Mouse (Mus musculus) urinary bladder, postnatal 25 days (tissue): ENCODE data around the gene Gne.

Experiments
- DNase-seq: peaks from one replicate; pipeline ENCODE4 v3.0.0; 2022; ENCODE audit warnings: low spot score

Gene Gne

GRCm38 (mm10) chr4:44024241-44024640 is 59.7 kb downstream of the Gne start:
- no peak for DNase-seq

GRCm38 (mm10) chr4:44023681-44024080 is 60.3 kb downstream of the Gne start:
- no peak for DNase-seq

- no peak for DNase-seq
Measured at GRCm38 (mm10) chr4:44022766-44023165, 61.2 kb downstream of the Gne start.

- no peak for DNase-seq
Measured at GRCm38 (mm10) chr4:44022323-44022722, 61.7 kb downstream of the Gne start.

- DNase-seq, result no peak
Measured at GRCm38 (mm10) chr4:44016791-44017190, 67.2 kb downstream of the Gne start.

GRCm38 (mm10) chr4:44016071-44016470 is 67.9 kb downstream of the Gne start:
- DNase-seq, result no peak

GRCm38 (mm10) chr4:44013391-44014070 is 70.4 kb downstream of the Gne start:
- DNase-seq, result no peak

- peak; percentile 79 for DNase-seq
Measured at GRCm38 (mm10) chr4:44012376-44013367, 71.3 kb downstream of the Gne start.

- no peak for DNase-seq
Measured at GRCm38 (mm10) chr4:44011799-44012198, 72.2 kb downstream of the Gne start.

- no peak for DNase-seq
Measured at GRCm38 (mm10) chr4:44010893-44011292, 73.1 kb downstream of the Gne start.

- no peak for DNase-seq
Measured at GRCm38 (mm10) chr4:44010176-44010575, 73.8 kb downstream of the Gne start.

GRCm38 (mm10) chr4:44004623-44005409 is 79.2 kb downstream of the Gne start:
- DNase-seq, result no peak

- DNase-seq, result no peak
Measured at GRCm38 (mm10) chr4:44004126-44004525, 79.9 kb downstream of the Gne start, which contains the start of gene Clta. Gene Clta (plus strand): TSS chr4:44004452.

- DNase-seq, result no peak
Measured at GRCm38 (mm10) chr4:44003622-44004021, 80.4 kb downstream of the Gne start.

GRCm38 (mm10) chr4:43994342-43994741 is 89.6 kb downstream of the Gne start:
- DNase-seq, result no peak

GRCm38 (mm10) chr4:43993072-43993471 is 90.9 kb downstream of the Gne start:
- DNase-seq, result no peak

GRCm38 (mm10) chr4:43988976-43989375 is 95.0 kb downstream of the Gne start:
- no peak for DNase-seq

- DNase-seq, result no peak
Measured at GRCm38 (mm10) chr4:43984326-43984725, 99.7 kb downstream of the Gne start.
